Mouse (Mus musculus): ENCODE measurements around the gene Gm20388. TPM values are rescaled to one million over a fixed set of nuclear protein-coding genes. Genes with fewer than 3 reads are reported as not detected.
"Not testable (repeated sequence)": the region's sequence is repeated elsewhere in the genome, so short reads cannot be mapped to it uniquely, and the experiment has no call there.

Gene Gm20388
- polyA plus RNA-seq, 1 experiment from 2014 or later: 1.7 TPM

DNA sequence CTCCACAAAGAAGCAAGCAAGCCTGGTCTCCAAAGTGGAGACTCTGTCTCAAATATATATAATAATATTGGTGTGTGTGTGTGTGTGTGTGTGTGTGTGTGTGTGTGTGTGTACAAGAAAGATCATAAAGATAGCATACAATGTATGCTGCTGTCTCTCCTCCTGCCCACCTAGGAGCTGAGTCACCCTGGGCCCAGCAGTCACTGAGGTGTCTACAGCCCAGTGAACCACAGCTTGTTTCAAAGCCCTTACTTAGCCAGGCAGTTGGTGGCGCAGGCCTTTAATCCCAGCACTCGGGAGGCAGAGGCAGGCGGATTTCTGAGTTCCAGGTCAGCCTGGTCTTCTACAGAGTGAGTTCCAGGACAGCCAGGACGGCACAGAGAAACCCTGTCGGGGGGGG, 3119.4 kb downstream of the Gm20388 start:
- WGBS: 78% methylated on average over 5 of the region's 5 CpGs
- DNase-seq (ENCODE audit: low spot score); H3K27ac ChIP-seq; H3K9me3 ChIP-seq; H3K4me3 ChIP-seq; H3K27me3 ChIP-seq (ENCODE audit: insufficient read depth, poor library complexity, severe bottlenecking): not testable (repeated sequence)
- Histone ChIP-seq H3K4me1 (replicated peaks) (peaks cover 10% of the 10 kb centered on the region; the same call in 1 of the 2 replicates), H3K36me3 (peaks cover 28% of the 10 kb centered on the region)

DNA sequence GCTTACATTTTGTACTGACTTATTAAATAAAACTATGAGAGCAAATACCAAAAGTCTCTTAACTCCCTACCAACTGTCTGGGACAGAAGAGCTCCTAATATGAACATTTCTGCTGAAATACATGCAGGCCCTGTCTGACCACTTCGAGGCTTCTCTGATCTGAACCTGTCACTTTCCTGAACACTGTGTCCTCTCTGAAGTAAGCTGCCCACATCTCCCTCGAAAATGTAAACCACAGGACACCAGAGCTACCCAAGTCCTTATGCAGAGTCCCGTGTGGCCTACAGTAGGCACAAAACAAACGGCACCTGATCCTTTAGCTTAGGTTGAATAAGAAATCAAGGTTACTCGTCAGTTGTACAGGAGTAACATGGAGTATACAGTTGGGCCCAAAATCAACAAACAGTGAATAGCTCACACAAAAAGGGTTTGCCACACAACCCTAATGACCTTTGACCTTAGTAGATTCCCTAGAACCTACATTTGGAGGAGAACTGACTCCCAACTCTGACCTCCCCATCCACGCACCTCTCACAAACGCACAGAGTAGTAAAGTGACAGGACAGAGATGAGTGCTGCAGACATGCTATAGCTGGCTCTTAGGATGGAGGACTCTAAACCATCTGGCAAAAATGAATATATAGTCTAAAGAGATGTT, 3120.8 kb downstream of the Gm20388 start:
- H3K4me1 ChIP-seq (replicated peaks): peaks cover 13% of the 10 kb centered on the region; the same call in 1 of the 2 replicates
- H3K36me3 ChIP-seq: peaks cover 28% of the 10 kb centered on the region
- no peak overlapping the region for H3K27ac ChIP-seq
- no peak for DNase-seq (ENCODE audit: low spot score)
- no peaks in the 10 kb centered on the region for H3K27me3 ChIP-seq (ENCODE audit: insufficient read depth, poor library complexity, severe bottlenecking)
- WGBS: 85% methylated on average over 7 of the region's 7 CpGs
- no peaks in the 10 kb centered on the region for H3K9me3 ChIP-seq
- no peak overlapping the region for H3K4me3 ChIP-seq

DNA sequence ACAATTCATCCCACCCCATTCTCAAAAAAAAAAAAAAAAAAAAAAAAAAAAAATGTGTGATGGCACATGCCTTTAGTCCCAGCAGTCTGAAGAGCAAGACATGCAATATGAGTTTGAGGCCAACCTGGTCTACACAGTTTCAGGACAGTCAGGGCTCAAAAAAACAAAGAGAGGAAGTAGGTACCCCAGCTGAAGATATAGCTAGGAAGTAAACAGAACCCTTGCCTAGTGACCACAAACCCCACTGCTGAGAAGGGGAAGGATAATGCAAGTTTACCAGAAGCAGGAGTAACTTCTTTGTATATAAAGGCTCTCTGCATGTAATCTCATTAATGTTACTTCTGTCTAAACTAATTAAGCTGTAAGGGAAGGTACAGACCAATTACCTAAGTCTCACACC, 3122.1 kb downstream of the Gm20388 start:
- H3K36me3 ChIP-seq: peaks cover 20% of the 10 kb centered on the region
- no peak overlapping the region for H3K4me3 ChIP-seq
- H3K27me3 ChIP-seq (ENCODE audit: insufficient read depth, poor library complexity, severe bottlenecking): no peaks in the 10 kb centered on the region
- DNase-seq (ENCODE audit: low spot score): no peak
- H3K4me1 ChIP-seq (replicated peaks): peaks cover 21% of the 10 kb centered on the region
- no peak overlapping the region for H3K27ac ChIP-seq
- no peaks in the 10 kb centered on the region for H3K9me3 ChIP-seq

GRCm38 (mm10) chr8:123033431-123033830, 3122.8 kb downstream of the Gm20388 start:
- Histone ChIP-seq H3K9me3 (no peaks in the 10 kb centered on the region), H3K4me3 (no peak overlapping the region), H3K36me3 (peaks cover 13% of the 10 kb centered on the region; the same call in 1 of the 2 replicates), H3K4me1 (replicated peaks) (peaks cover 24% of the 10 kb centered on the region), H3K27me3 (ENCODE audit: insufficient read depth, poor library complexity, severe bottlenecking) (no peaks in the 10 kb centered on the region), H3K27ac (no peak overlapping the region)
- no peak for DNase-seq (ENCODE audit: low spot score)

GRCm38 (mm10) chr8:123034171-123034570, 3123.5 kb downstream of the Gm20388 start:
- H3K27me3 ChIP-seq (ENCODE audit: insufficient read depth, poor library complexity, severe bottlenecking): no peaks in the 10 kb centered on the region
- H3K4me3 ChIP-seq: no peak overlapping the region
- no peak for DNase-seq (ENCODE audit: low spot score)
- H3K4me1 ChIP-seq (replicated peaks): peaks cover 31% of the 10 kb centered on the region
- 85% methylated on average over 6 of the region's 6 CpGs for WGBS
- H3K27ac ChIP-seq: no peak overlapping the region
- no peaks in the 10 kb centered on the region for H3K9me3 ChIP-seq
- peaks cover 12% of the 10 kb centered on the region; the same call in 1 of the 2 replicates for H3K36me3 ChIP-seq

DNA sequence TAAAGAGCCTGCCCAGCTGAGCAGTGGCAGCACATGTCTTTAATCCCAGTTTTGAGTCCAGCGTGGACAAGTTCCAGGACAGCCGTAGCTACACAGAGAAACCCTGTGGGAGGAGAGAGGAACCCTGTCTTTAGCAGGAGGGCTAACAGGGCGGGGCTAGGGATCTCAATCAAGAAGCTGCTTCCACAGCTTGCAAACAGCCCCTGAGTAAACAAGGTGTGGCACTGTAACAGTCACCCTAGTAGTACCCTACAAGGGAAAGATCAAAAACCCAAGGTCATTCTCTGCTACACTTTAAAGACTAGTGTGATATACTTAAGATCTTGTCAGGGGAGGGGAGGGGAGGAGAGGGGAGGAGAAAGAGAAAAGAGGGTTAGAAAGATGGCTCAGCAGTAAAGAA, 3126.3 kb downstream of the Gm20388 start:
- Histone ChIP-seq H3K4me1 (replicated peaks) (peaks cover 50% of the 10 kb centered on the region), H3K9me3 (no peaks in the 10 kb centered on the region), H3K27me3 (ENCODE audit: insufficient read depth, poor library complexity, severe bottlenecking) (no peaks in the 10 kb centered on the region), H3K4me3 (no peak overlapping the region), H3K27ac (no peak overlapping the region), H3K36me3 (no peaks in the 10 kb centered on the region)
- WGBS: 85% methylated on average over 3 of the region's 3 CpGs
- no peak for DNase-seq (ENCODE audit: low spot score)

DNA sequence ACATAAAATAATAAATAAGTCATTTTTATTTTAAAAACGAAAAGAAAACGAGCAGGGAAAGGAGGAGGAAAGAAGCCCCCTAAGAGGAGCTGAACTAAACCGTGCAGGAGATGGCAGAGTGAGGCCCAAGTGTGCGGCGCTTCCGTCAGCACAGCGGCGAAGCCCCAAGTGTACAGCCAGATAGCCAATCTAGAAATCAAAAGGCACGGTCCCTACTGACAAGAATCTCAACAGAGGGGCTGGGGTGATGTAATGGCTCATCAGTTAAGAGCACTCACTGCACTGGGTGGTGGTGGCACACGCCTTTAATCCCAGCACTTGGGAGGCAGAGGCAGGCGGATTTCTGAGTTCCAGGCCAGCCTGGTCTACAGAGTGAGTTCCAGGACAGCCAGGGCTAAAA, 3126.8 kb downstream of the Gm20388 start:
- Histone ChIP-seq H3K27me3 (ENCODE audit: insufficient read depth, poor library complexity, severe bottlenecking) (no peaks in the 10 kb centered on the region), H3K27ac (no peak overlapping the region), H3K9me3 (no peaks in the 10 kb centered on the region), H3K4me1 (replicated peaks) (peaks cover 50% of the 10 kb centered on the region), H3K4me3 (no peak overlapping the region), H3K36me3 (no peaks in the 10 kb centered on the region)
- WGBS: 85% methylated on average over 11 of the region's 11 CpGs
- no peak for DNase-seq (ENCODE audit: low spot score)

DNA sequence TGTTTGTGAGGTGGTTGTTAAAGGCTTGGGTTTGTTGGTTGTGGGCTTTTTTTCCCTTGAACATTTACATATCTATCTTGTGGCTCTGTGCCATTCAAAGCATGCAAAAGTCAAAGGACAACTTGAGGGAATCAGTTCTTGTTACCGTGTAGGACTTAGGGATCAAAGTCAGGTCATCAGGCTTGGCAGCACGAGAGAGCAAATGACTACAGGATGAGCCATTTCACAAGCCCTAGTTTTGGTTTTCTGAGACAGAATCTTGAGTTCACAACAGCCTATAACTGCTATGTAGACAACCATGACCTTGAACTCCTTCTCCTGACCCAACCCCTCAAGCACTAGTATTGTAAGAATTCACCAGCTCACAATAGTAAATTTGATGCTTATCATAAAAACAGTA, 3127.7 kb downstream of the Gm20388 start:
- Histone ChIP-seq H3K4me3 (no peak overlapping the region), H3K4me1 (replicated peaks) (peaks cover 54% of the 10 kb centered on the region), H3K36me3 (no peaks in the 10 kb centered on the region), H3K9me3 (no peaks in the 10 kb centered on the region), H3K27ac (no peak overlapping the region), H3K27me3 (ENCODE audit: insufficient read depth, poor library complexity, severe bottlenecking) (no peaks in the 10 kb centered on the region)
- DNase-seq (ENCODE audit: low spot score): no peak
- 81% methylated on average over 2 of the region's 2 CpGs for WGBS

GRCm38 (mm10) chr8:123039376-123040109, 3128.9 kb downstream of the Gm20388 start:
- Histone ChIP-seq H3K4me3 (peak overlapping the region; percentile 99), H3K4me1 (replicated peaks) (peaks cover 50% of the 10 kb centered on the region), H3K27ac (peak overlapping the region; percentile 100), H3K27me3 (ENCODE audit: insufficient read depth, poor library complexity, severe bottlenecking) (no peaks in the 10 kb centered on the region), H3K9me3 (no peaks in the 10 kb centered on the region), H3K36me3 (peaks cover 4% of the 10 kb centered on the region; the same call in 1 of the 2 replicates)
- 58% methylated on average over 11 of the region's 11 CpGs for WGBS
- DNase-seq (ENCODE audit: low spot score): no peak

- Histone ChIP-seq H3K4me1 (replicated peaks) (peaks cover 49% of the 10 kb centered on the region), H3K27me3 (ENCODE audit: insufficient read depth, poor library complexity, severe bottlenecking) (no peaks in the 10 kb centered on the region), H3K4me3 (peak overlapping the region; percentile 99), H3K36me3 (peaks cover 11% of the 10 kb centered on the region), H3K27ac (peak overlapping the region; percentile 100), H3K9me3 (no peaks in the 10 kb centered on the region)
- 9% methylated on average over 4 of the region's 4 CpGs for WGBS
- peak; percentile 48 for DNase-seq (ENCODE audit: low spot score)
Observed at GRCm38 (mm10) chr8:123040110-123040650, 3129.5 kb downstream of the Gm20388 start.

- peak; percentile 72 for DNase-seq (ENCODE audit: low spot score)
- peak overlapping the region; percentile 99 for H3K4me3 ChIP-seq
- WGBS: under 1% methylated on average over 71 of the region's 71 CpGs
- no peaks in the 10 kb centered on the region for H3K27me3 ChIP-seq (ENCODE audit: insufficient read depth, poor library complexity, severe bottlenecking)
- no peaks in the 10 kb centered on the region for H3K9me3 ChIP-seq
- H3K4me1 ChIP-seq (replicated peaks): peaks cover 48% of the 10 kb centered on the region
- H3K27ac ChIP-seq: peak overlapping the region; percentile 100
- peaks cover 19% of the 10 kb centered on the region for H3K36me3 ChIP-seq
Observed at GRCm38 (mm10) chr8:123041008-123041773, 3130.6 kb downstream of the Gm20388 start.

DNA sequence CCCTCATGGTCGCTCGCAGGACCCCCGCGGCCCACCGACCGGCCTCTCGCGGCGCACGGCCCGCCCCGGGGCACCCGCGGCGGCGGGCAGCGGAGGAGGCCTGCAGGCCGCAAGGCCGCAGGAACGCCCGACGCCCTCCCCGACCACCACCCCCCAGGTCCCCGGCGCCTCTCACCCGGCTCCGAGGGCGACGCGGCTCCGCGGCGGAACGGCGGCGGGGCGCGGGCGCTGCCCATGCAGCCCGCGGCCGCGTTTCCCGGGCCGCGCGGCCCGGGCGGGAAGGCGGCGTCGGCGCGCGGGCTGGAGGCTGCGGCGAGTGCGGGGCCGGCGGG, 3131.1 kb downstream of the Gm20388 start:
- DNase-seq (ENCODE audit: low spot score): no peak
- peaks cover 48% of the 10 kb centered on the region for H3K4me1 ChIP-seq (replicated peaks)
- WGBS: under 1% methylated on average over 59 of the region's 60 CpGs
- peak overlapping the region; percentile 100 for H3K27ac ChIP-seq
- H3K4me3 ChIP-seq: peak overlapping the region; percentile 99
- no peaks in the 10 kb centered on the region for H3K9me3 ChIP-seq
- H3K27me3 ChIP-seq (ENCODE audit: insufficient read depth, poor library complexity, severe bottlenecking): no peaks in the 10 kb centered on the region
- H3K36me3 ChIP-seq: peaks cover 19% of the 10 kb centered on the region

Measured in hindbrain, embryonic 10.5 days (tissue).